Mouse (Mus musculus) lung, postnatal 36 days (tissue): ENCODE measurements around the gene Ptprn2.

Source experiments
- DNase-seq: peaks from one replicate; pipeline ENCODE4 v3.0.0; 2022; ENCODE audit warnings: mixed read lengths

The Ptprn2 gene

GRCm38 (mm10) chr12:117236020-117236734, 750.7 kb downstream of the Ptprn2 start:
- no peak for DNase-seq

- DNase-seq = no peak
These were observed 751.5 kb downstream of the Ptprn2 start for GRCm38 (mm10) chr12:117236981-117237380.

- no peak for DNase-seq
These were observed 754.6 kb downstream of the Ptprn2 start for GRCm38 (mm10) chr12:117239927-117240715.

GRCm38 (mm10) chr12:117242181-117242580, 756.7 kb downstream of the Ptprn2 start:
- DNase-seq = peak; percentile 67

- DNase-seq = no peak
These were observed 760.5 kb downstream of the Ptprn2 start for GRCm38 (mm10) chr12:117245885-117246478.

GRCm38 (mm10) chr12:117250465-117250864, 764.9 kb downstream of the Ptprn2 start:
- DNase-seq = no peak

- DNase-seq = no peak
These were observed 766.3 kb downstream of the Ptprn2 start for GRCm38 (mm10) chr12:117251663-117252425.

- DNase-seq = no peak
These were observed 766.9 kb downstream of the Ptprn2 start for GRCm38 (mm10) chr12:117252426-117252779.

- DNase-seq = no peak
These were observed 768.8 kb downstream of the Ptprn2 start for GRCm38 (mm10) chr12:117254356-117254755.

- no peak for DNase-seq
These were observed 769.8 kb downstream of the Ptprn2 start for GRCm38 (mm10) chr12:117255325-117255724.

- peak; percentile 1 for DNase-seq
These were observed 770.3 kb downstream of the Ptprn2 start for GRCm38 (mm10) chr12:117255776-117256342.

- DNase-seq = no peak
These were observed 771.3 kb downstream of the Ptprn2 start for GRCm38 (mm10) chr12:117256849-117257204.

GRCm38 (mm10) chr12:117257205-117257920, 771.8 kb downstream of the Ptprn2 start:
- no peak for DNase-seq

GRCm38 (mm10) chr12:117257921-117258497, 772.5 kb downstream of the Ptprn2 start:
- no peak for DNase-seq

- DNase-seq = no peak
These were observed 775.1 kb downstream of the Ptprn2 start for GRCm38 (mm10) chr12:117260391-117261164.

GRCm38 (mm10) chr12:117261165-117261440, 775.6 kb downstream of the Ptprn2 start:
- DNase-seq = no peak

- no peak for DNase-seq
These were observed 776.5 kb downstream of the Ptprn2 start for GRCm38 (mm10) chr12:117262003-117262402.

- no peak for DNase-seq
These were observed 777.6 kb downstream of the Ptprn2 start for GRCm38 (mm10) chr12:117263081-117263480.

GRCm38 (mm10) chr12:117265211-117265610, 779.7 kb downstream of the Ptprn2 start:
- DNase-seq = no peak

- no peak for DNase-seq
These were observed 783.1 kb downstream of the Ptprn2 start for GRCm38 (mm10) chr12:117268543-117269172.

GRCm38 (mm10) chr12:117269310-117269709, 783.8 kb downstream of the Ptprn2 start:
- no peak for DNase-seq
